Mouse (Mus musculus): ENCODE results near the gene Ctps.

- TF ChIP-seq MYOD1 (IDR thresholded peaks at IDR 0.05; ENCODE audit: control insufficient read depth, insufficient read length, low read depth) = no peak
- TF ChIP-seq CTCF (IDR thresholded peaks at IDR 0.05; ENCODE audit: control insufficient read depth, insufficient read depth, insufficient read length) = no peak
Measured at GRCm38 (mm10) chr4:120538664-120539063, 31.4 kb downstream of the Ctps start.
